Mouse (Mus musculus): ENCODE measurements at regions not wholly inside any gene's neighbourhood (a gene's known extent, or its start where the extent isn't known, plus 50 kb on each side); places are given as distances from the start of the nearest gene placed in this dataset.

DNA sequence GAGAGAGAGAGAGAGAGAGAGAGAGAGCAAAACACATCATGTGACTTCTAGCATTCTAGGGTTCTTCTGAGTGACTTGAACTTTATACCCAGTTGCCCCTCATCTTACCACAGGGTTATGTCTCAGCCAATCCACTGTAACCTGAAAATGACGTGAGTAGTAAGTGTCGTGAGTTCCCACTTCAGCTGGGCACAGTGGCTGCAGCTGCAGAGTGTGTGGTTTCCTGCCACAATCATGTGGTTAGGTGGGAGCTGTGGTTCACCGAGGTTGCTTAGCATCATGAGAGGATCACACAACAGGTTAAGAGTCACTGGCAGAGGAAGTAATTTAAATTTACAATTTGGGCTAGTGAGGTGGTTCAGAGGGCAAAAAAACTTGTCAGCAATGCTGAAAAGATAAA lies 253.1 kb upstream of the Xylt1 start:
- peak; percentile 79 for ATAC-seq

DNA sequence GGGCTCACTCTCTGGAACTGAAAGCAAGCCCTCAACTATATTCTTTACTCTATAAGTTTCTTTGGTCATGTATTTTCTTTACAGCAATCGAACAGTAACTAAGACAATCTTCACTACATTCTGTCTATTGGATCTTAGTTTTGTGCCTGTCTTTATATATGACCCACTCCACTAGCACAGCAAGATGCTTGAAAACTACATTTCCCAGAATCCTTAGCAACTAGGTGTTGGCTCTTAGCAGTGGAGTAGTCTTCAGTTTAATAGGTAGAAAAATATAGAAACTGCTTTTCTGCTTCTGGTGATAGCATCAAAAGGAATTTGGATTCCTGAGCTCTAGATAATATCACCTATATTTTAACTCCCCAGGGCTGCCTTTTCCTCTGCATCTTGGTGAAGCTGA lies 245.9 kb upstream of the Xylt1 start:
- no peak for ATAC-seq

DNA sequence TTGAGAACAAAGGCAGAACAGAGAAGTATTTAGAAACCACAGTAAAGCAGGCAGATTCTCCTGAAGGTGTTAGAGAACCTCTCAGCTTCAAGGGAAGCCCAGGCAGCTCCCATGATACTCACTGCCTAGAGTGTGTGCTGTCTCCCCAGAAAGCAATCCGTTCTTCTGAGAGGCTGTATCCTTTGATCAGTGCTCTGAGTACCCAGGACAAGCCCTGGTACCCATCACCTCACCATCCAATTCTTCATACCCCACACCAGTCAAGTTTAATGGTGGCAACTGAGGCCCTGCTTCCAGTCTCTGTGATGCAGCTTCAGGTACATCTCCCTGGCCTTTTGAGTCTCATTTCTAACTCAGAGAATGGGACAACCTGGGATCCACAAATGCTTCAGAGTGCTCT lies 242.1 kb upstream of the Xylt1 start:
- no peak for ATAC-seq

DNA sequence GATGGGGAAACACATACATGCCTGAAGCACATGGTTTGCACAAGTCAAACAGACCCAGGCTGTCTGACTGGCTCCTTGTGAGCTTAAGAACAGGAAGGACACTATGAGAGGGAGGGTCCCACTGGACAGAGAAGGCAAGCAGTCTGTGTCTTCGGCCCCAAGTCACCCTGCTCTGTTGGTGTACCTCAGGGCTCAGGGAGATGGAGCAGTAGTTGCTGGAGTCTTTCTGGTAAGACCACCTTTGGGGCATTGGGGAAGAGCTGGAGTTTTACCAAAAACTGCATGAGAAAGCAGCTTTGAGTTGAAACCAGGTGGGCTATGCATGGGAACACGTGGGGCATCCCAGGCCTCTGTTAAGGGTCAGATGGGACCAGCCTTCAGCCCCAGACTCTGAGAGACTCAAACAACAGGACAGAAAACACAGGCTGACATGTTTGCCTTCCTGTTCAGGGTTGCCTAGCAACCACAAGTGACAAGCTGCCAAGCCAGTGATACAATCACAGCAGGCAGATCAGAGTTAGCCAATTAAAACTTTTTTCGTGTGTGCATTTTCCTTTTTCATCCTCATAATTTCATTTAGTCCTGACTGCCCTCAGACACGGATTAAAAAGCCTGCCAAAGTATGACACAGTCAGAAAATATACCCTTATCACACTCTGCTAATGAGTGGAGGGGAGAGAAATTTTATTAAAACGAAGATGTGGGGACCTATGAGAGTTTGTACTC lies 241.4 kb upstream of the Xylt1 start:
- ATAC-seq = peak; percentile 61

DNA sequence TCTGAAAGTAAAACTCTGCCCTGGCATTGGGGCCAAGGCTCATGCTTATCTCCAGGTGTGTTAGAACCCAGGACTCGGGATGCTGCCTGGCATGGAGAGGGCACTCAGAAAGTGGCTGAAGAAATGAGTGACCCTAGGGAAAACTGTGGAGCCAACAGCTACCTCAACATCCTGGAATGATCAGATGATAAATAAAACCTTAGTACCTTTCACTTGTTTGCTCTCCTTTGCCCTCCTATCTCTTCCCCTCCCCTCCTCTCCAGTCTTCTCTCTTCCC lies 240.9 kb upstream of the Xylt1 start:
- ATAC-seq = no peak

DNA sequence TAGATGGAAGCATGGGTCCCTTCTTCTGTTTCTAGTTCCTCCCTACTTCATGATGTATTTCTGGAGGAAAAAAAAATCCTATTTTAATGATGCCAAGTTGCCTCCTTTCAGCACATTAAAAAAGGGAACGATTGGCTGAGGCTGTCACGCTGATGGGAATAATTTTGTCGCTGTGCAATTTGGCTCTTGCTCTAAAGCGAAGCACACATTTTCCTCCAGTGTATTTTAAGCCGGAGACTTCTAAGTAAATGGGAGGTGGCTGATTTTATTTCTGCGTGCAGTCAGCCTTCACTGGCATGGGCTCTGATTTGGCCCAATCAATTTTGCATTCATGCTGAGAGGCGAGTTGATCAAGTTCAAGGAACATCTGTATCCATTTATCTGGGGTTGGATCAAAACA lies 234.0 kb upstream of the Xylt1 start:
- no peak for ATAC-seq

DNA sequence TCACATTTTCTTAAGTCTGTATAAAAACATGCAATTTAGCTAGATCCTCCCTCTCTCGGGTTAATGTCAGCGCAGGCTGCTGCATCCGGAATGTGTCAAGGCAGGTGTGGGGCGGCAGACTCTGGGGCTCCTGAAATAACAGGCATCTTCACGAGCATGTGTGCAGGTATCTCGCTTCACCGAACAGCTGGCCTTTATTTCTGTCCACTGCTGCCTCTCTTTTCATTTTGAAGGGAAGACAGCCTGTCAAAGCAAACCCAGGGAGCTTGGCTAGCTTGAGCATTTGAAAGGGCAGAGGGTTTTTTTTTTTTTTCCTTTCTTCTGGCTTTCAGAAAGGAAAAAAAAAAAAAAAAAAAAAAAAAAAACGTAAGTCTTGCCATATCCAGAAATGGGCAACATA lies 230.4 kb upstream of the Xylt1 start:
- ATAC-seq = no peak

DNA sequence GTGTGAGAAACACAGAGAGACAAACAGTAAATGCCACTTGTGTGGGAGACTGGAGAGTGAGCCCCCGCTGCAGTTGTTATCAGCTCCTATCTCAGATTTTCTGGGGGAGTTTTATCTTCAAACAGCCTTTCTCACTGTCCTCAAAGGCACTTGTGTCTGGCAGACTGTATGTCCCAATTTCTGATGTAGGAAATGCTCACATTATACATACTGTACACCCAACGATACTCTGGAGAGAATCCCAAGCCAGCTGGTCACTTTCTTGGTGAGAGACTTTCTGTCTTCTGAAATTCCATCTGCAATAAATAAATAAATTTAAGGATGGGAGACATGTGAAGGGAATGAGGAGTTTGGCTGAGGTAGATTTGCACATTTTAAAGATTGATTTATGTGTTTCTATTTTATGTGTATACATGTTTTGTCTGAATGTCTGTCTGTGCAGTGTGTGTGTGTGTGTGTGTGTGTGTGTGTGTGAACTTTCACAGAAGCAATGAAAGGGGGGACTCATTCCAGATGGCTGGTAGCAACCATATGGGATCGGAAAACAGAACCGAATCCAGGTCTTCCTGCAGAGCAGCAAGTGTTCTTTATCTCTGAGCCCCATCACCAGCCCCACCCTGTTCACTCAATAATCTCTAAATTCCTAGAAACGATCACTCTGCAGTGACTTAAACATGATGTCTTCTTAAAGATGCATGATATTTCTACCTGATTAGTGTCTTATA lies 226.8 kb upstream of the Xylt1 start:
- no peak for ATAC-seq

DNA sequence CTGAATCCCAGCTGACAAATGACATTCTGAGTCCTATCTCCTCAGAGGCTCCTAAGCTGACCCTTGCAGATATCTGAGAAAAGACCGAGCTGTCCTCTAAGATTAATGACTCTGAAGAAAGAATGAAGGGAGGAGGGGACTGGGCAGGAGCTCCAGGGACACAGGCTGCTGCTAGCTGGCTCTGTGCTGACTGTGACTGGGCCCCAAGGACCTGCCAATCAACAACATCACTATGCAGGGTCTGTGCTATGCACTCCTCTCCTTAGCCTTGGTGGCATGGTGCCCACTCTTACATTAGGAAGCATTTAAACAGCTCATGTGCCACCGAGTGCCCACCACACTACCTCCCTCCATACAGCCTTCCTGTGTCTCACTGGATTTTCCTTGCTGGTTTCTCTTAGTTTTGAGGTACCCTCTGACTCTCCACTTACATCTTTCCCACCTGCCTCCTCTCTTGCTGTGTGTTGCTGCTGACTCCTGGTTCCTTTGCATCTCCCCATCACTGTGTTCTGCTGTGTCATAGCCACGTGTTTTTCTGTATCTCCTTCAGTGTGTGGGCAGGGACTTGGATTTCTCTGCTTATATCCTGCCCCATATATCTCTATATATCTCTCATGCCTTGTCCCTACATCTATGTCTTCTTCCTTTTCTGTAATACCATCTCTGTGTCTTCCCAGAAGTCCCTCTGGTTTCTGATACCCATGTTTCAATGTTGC lies 219.4 kb upstream of the Xylt1 start:
- no peak for ATAC-seq

DNA sequence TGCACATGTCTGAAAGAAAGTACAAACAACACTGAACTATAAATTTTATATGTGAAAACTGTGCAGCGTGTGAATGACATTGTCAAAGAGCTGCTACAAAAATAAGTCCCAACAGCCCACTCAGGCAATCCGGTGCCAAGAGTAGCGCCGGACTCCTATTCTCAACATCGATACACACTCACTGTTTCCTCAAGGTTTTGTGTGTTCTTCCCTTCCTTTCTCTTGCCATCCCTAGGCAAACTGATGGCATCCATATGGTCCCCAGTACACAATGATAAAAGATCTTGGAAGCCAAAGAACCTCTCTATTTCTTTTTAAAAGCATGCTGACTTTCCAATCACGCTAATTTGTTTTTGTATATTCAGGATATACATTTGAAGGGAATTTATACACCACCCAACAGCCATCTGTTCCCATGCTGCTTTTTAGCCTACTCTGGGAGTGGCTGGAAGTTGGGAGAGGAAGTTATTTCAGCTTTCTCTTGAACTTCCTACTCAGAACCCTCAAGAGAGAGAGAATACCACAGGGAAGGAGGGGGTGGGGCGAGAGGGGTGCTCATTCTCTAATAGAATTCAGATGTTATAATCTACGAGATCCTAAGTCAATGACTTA lies 205.9 kb upstream of the Xylt1 start:
- ATAC-seq = no peak

DNA sequence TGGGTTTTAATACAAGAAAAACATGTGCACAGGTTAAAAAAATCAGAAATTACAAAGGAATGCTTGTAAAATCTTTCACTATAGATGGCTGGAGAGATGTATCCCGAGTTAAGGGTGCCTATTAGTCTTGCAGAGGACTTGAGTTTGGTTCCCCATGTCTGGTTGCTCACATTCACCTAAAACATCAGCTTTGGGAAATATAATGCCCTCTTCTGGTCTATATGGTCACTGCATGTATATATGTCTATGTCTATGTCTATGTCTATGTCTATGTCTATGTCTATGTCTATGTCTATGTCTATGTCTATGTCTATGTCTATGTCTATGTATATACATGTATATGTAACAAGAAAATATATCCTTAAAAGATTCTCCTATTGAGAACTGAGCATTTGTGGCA lies 196.8 kb upstream of the Xylt1 start:
- no peak for ATAC-seq

DNA sequence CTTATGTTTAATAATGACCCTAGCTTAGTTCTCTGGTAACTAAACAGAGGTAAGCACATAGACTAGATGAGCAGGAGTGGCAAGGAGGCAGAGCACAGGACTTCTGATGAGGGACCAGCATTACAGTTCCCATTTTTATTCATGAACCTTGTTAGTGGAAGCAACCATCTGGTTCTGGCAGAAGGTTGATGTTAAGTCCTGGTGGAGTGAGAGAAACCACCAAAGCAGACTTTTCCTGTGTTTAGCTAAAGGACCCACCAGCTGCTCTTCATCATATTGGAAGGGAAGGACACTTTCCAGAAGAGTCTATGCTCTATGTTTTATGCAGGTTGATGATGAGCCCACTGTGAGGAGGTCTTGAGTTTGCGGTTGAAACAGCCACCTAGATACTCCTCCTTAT lies 194.9 kb upstream of the Xylt1 start:
- ATAC-seq = no peak

DNA sequence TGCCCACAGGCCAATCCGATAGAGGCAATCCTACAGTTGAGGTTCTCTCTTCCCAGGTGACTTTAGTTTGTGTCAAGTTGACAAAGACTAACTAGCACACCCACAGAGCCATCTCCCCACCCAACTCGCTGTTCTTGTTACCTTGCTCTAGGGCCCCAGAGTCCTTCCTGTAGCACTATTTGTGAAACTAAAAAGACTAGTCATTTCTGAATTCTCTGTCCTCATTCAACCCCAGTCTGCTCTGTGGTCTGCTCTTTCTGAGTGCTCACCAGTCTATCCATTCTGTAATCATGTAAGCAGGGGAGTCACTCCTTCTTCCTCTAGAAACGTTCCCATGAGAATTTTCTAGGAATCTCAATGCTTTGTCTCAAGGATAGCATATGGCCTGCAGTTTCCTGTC lies 184.2 kb upstream of the Xylt1 start:
- ATAC-seq = no peak

DNA sequence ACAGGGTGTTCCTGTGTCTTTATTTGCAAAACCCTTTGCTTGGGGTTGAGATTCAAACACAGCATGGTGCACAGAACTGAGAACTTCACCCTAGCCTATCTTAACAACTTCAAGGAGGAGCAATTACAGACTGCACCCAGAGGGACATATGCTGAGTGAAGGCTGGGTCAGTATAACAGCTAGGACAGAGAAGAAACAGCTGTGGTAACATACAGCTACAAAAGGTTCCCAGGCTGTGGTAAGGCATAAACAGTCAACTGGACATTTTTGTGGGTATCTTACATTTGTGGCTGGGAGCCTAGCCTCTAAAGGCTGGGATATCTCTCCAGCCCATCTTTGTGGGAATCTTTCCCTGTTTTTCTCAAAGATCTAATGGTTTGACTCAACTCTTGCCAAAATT lies 154.5 kb upstream of the Xylt1 start:
- ATAC-seq = no peak

DNA sequence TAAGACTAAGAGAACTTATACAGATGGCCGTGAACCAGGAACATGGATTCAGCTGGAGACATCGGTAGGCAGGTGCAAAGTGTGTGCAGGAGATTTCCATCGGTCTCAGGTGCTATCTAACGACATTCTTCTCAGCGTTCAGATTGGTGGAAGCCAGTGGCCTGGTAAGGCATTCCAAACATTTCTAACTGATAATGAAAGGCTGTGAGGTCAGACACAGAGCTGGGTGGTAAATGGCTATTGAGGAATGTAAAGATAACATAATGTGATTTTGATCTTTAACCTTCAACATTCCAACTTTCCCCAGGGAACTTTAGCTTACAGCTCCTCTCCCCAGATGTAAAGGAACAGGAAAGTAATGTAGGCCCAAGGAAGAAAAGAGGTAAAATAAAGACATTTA lies 151.2 kb upstream of the Xylt1 start:
- ATAC-seq = no peak

DNA sequence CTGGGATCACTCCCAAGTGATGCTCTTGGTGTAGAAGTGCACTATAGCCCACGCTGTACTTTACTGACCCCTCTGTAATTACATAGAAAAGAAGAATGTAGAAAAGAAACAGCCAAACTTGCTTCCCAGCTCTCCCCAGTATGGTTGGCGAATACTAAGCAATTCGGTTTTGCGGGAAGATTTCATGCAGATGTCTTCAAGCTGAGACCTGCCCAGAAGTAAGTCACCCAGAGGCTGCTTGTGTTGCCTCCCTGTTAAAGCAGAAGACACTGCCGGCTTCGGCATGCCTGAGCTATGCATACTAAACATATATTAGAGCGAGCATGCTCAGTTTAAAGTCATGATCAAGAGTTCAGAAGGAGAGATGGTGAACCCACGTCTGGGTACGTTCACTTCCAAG lies 124.0 kb upstream of the Xylt1 start:
- no peak for ATAC-seq

DNA sequence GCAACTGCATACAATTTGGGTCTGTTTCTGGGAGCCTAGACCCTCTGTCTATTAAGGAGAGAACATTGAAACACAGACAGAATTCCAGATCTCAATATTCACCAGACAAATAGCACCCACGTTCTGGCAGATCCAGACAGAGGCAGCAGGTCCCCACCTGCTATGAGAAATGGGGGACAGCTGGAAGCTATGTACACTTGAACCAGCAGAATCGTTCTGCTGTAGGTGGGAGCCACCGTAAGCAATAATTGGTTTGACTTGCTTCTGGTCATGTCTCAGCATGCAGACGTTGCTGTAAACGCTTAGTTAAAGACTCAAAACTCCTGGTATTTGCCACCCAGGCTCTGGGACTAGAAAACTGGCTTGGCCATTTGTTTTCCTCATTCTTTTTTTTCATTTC lies 122.2 kb upstream of the Xylt1 start:
- no peak for ATAC-seq

DNA sequence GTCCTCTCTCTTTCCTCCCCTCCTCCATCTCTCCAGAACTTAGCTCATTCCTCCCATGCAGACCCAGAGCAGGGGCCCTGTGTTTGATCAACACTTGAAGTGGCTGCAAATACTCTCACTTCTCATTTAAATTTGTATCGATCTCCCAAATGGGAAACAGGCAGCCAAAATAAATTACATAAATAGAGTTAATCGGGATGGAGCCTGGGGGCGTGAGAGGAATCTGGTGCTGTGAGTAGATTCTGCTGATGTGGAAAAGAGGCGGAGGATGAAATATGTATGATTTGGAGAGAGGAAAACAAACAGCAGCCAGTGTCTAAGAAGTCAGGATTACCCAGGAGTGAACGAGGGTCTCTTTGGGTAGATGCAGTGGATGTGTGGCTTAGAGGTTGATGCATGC lies 121.6 kb upstream of the Xylt1 start:
- ATAC-seq = no peak

DNA sequence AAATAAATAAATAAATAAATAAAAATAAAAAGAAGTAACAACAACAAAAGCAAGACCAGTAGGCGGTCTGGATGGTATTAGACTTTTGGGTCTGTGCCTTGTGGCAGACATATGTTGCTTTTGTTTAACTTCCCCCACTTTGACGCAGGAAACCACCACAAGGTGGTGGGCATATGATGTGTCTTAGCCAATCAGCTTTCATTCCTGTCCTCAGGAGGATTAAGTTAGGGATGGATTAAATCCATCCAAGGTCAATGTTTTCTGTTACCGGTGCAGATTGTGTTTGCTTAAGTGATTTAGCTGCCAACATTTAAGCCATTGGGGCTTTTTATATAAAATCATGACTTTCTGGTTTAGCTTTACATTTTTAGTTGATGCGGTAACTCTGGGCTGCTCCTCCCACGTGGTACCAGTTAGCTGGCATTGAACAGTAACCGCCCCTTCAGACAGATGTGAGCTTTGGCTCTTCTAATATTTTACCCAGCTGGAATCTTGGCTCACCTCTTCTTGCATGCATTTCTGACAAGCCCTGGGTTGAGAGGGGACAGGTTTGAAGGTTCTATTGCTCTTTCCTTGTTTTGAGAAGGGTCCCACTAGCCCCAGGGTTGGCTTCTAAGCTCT lies 121.0 kb upstream of the Xylt1 start:
- no peak for ATAC-seq

DNA sequence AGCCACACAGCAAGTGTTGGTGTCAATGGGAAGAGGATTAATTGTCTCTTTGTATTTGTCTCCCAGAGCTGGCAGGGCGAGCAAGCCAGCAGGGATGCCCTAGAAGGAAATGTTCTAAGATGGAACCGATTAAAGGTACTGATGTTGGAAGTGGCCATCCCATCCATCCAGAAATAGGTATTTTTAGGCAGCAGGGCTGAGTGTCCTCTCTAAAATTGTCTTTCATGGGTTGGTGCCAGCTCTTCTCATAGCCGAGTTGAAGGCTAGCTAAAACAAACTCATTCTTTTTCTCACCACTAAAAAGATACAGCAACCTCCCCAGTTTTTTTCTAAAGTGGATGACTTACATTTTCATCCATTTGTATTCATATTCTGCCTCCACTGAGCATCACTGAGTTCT lies 120.2 kb upstream of the Xylt1 start:
- no peak for ATAC-seq

DNA sequence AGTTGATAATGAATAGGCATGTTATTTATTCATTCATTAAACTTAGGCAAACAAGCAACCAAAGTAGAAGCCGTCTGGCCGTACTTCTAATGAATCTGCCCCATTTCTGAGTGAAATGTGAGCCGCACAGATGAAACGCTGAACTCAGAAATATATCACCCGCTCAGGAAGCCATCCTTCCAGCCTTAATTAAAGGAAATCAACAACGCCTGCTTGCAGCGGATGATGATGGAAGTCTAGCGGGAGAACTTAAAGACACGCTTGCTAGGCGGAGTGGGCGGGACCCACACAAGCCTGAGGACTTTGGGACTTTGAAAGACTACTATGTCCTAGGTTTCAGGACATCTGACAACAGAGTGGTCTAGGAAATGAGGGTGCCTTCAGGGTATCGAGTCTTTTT lies 117.7 kb upstream of the Xylt1 start:
- ATAC-seq = no peak

DNA sequence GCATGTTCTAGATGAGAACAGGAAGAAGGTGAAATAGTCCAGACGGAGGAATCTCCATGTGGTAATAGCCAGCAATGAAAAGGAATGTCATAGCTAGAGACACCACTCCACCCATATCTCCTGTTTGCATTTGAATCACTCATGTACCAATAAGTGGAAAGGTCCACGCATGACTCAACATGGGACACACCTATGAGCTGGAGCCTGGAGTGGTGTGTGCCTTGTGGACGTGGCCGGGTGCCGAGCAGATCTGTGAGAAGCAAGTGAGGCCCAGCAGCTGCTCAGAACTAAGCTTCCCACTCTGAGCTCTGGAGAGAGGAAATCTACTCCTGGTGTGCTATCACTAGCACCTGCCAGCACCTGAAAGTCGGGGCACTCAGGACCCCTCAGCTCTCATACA lies 116.4 kb upstream of the Xylt1 start:
- ATAC-seq = no peak

DNA sequence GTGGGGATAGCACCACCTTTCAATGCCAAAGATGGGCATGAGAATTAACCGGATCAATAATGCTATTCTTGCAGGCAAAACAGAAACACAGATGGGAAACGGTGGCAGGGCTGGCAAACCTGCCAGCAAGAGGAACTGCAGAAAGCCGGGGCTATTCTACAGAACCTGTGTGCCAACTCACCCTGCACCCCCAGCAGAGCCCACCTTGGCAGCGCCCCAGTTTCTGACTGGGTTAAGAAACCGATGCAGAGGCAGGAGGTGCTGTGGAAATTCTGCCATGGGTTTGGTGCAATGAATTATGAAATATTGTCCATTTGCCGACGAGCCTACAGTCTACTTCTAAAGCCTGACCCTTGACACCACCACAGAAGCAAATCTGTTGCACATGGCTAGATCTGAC lies 112.7 kb upstream of the Xylt1 start:
- no peak for ATAC-seq
